Mouse (Mus musculus): ENCODE measurements around the gene Ust. TPM values are rescaled to one million over a fixed set of nuclear protein-coding genes. Genes with fewer than 3 reads are reported as not detected.

The Ust gene
- polyA plus RNA-seq, 1 experiment = 0.41 TPM

- DNase-seq (ENCODE audit: low read depth, low spot score) = no peak
- 44% methylated on average over 2 of the region's 2 CpGs for WGBS
Observed at GRCm38 (mm10) chr10:8197661-8198060, 321.0 kb downstream of the Ust start.

- peak; percentile 50 for DNase-seq (ENCODE audit: low read depth, low spot score)
- WGBS = 3% methylated on average over 2 of the region's 2 CpGs
Observed at GRCm38 (mm10) chr10:8196300-8196699, 322.3 kb downstream of the Ust start.

GRCm38 (mm10) chr10:8195730-8196129 is 322.9 kb downstream of the Ust start:
- 40% methylated on average over 6 of the region's 6 CpGs for WGBS
- DNase-seq (ENCODE audit: low read depth, low spot score) = no peak

- 51% methylated on average over 5 of the region's 5 CpGs for WGBS
- no peak for DNase-seq (ENCODE audit: low read depth, low spot score)
Observed at GRCm38 (mm10) chr10:8189331-8189981, 329.2 kb downstream of the Ust start.

- WGBS = 42% methylated on average over 4 of the region's 4 CpGs
Observed at GRCm38 (mm10) chr10:8185586-8185985, 333.0 kb downstream of the Ust start.

GRCm38 (mm10) chr10:8184711-8185110 is 333.9 kb downstream of the Ust start:
- WGBS = 65% methylated on average over 9 of the region's 9 CpGs
- no peak for DNase-seq (ENCODE audit: low read depth, low spot score)

More at GRCm38 (mm10) chr10:8185586-8185985, 333.0 kb downstream of the Ust start:
- DNase-seq (ENCODE audit: low read depth, low spot score) = no peak

GRCm38 (mm10) chr10:8183171-8183570 is 335.5 kb downstream of the Ust start:
- WGBS = 83% methylated on average over 7 of the region's 7 CpGs
- DNase-seq (ENCODE audit: low read depth, low spot score) = no peak

GRCm38 (mm10) chr10:8181596-8182185 is 336.9 kb downstream of the Ust start:
- no peak for DNase-seq (ENCODE audit: low read depth, low spot score)
- WGBS = 48% methylated on average over 4 of the region's 4 CpGs

GRCm38 (mm10) chr10:8177618-8178017 is 341.0 kb downstream of the Ust start:
- no peak for DNase-seq (ENCODE audit: low read depth, low spot score)
- 77% methylated on average over 5 of the region's 5 CpGs for WGBS

GRCm38 (mm10) chr10:8176351-8177053 is 342.1 kb downstream of the Ust start:
- DNase-seq (ENCODE audit: low read depth, low spot score) = no peak
- WGBS = 59% methylated on average over 13 of the region's 13 CpGs

- no peak for DNase-seq (ENCODE audit: low read depth, low spot score)
- 59% methylated on average over 3 of the region's 3 CpGs for WGBS
Observed at GRCm38 (mm10) chr10:8176008-8176350, 342.6 kb downstream of the Ust start.

- no peak for DNase-seq (ENCODE audit: low read depth, low spot score)
- WGBS = 56% methylated on average over 2 of the region's 2 CpGs
Observed at GRCm38 (mm10) chr10:8174697-8175096, 343.9 kb downstream of the Ust start.

GRCm38 (mm10) chr10:8174230-8174629 is 344.4 kb downstream of the Ust start:
- 39% methylated on average over 7 of the region's 7 CpGs for WGBS

GRCm38 (mm10) chr10:8173032-8173431 is 345.6 kb downstream of the Ust start:
- no peak for DNase-seq (ENCODE audit: low read depth, low spot score)
- 30% methylated on average over 3 of the region's 3 CpGs for WGBS

More at GRCm38 (mm10) chr10:8174230-8174629, 344.4 kb downstream of the Ust start:
- DNase-seq (ENCODE audit: low read depth, low spot score) = no peak

GRCm38 (mm10) chr10:8171556-8171955 is 347.1 kb downstream of the Ust start:
- WGBS = 83% methylated on average over 11 of the region's 11 CpGs
- no peak for DNase-seq (ENCODE audit: low read depth, low spot score)

Measured in large intestine, adult 2 months (tissue).